Mouse (Mus musculus) liver (tissue): ENCODE results near the gene Zfp276.

ENCODE experiments used
- DNase-seq: peaks from one replicate; pipeline ENCODE4 v3.0.0-alpha.2; 2020; ENCODE audit warnings: mixed read lengths

Gene Zfp276

GRCm38 (mm10) chr8:123292281-123292680 is 38.3 kb downstream of the Zfp276 start:
- DNase-seq, result no peak

DNA sequence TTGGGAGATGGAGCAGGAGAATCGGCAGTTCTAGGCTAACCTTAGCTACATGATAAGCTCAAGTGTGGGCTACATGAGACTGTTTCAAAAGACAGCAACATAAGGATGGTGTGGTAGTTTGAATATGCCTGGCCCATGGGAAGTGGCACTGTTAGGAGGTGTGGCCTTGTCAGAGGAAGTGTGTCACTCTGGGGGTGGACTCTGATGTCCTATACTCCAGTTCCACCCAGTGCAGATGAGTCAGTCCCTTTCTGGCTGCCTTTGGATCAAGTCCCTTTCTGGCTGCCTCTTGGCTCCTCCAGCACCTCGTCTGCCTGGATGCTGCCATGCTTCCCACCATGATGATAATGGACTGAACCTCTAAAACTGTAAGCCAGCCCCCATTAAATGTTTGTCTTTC is 38.8 kb downstream of the Zfp276 start:
- DNase-seq, result no peak

- DNase-seq, result no peak
Measured at GRCm38 (mm10) chr8:123298301-123298700, 44.3 kb downstream of the Zfp276 start.

- DNase-seq, result no peak
Measured at GRCm38 (mm10) chr8:123308738-123309137, 54.7 kb downstream of the Zfp276 start.

- DNase-seq, result no peak
Measured at GRCm38 (mm10) chr8:123317781-123318466, 63.9 kb downstream of the Zfp276 start.

DNA sequence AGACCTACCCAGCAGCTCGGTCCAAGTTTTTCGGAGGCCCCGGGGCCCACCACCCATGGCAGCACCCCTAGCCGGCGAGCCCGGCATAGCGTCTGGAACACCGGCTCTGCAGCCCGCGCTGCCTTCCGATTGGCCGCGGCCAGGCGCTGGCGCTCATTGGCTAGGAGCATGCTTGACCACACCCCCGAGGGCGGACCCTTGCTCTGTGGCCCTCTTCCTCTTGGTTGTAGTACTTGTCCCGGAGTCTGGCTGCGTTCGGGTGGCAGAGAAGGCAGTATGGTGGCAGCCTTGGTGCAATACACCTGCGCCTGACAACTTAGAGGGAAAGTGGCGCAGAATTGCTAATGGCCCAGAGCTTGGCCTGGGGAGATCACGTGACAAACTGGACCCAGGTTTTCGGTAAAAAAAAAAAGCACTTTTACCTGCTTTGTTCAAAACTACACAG is 64.5 kb downstream of the Zfp276 start, which contains the start of gene Fanca:
Gene Fanca (minus strand): TSS at position 110 of the 445 bp plus-strand sequence.
- DNase-seq, result peak; percentile 99
